Mouse (Mus musculus) granulocyte monocyte progenitor cell, adult 5-6 weeks (primary cell): ENCODE data around the gene Trim62. TPM values are rescaled to one million over a fixed set of nuclear protein-coding genes. Genes with fewer than 3 reads are reported as not detected.

ENCODE experiments used
- ATAC-seq: replicated peaks from 2 replicates; pipeline ENCODE4 v1.8.0; 2016; ENCODE audit warnings: mild to moderate bottlenecking, moderate TSS enrichment, inconsistent platforms; ENCODE audit not compliant: poor library complexity, severe bottlenecking
- total RNA-seq, 2 experiments: library from RNA; stranded (forward) in 1 of 2; stranded (reverse) in 1 of 2; fragments of 200-712, 200-1000 nt in 1 of 2; fragments of >200 nt in 1 of 2; fragmentation: Nextera tagmentation in 1 of 2; gene quantifications; 2 replicates each; pipeline ENCODE4 v1.2.3; 2014 to 2017

The Trim62 gene
- total RNA-seq, 2 experiments from 2014 or later = 0.10 to 2.1 TPM

DNA sequence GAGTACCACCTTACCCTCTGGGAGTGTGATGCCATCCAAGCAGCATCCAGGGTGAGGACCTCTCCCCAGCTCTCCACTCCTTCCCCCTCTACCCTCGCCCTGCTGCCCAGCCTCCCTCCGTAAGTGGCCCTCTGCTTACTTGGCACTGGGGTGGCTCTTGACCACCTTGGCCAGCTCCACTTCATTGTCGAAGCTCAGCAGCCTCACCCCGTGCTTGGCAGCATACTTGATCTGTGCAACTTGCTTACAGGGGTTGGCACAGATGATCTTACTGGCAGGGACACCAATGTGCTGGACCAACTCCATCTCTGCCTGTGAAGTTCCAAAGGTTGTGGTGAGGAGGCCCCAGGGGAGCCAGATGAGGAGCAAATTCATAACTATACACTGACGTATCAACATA, 67.1 kb downstream of the Trim62 start:
- no peak for ATAC-seq

DNA sequence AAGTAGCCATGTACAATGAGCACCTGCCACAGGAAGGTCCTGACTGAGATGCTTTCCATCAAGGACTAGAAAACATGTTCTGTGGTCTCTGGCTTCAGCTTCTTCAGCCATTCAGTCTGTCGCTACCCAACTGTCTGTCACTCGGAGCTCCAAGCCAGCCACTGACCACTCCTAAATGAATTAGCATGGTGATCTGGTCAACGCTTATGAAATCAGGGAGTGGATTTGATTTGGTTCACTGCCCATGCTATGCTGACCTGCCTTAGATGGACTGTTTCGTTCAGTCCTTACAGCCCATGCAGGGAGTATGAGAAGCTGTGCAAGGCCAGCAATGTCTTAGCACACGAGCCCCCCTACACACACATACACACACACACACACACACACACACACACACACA, 70.5 kb downstream of the Trim62 start:
- no peak for ATAC-seq

DNA sequence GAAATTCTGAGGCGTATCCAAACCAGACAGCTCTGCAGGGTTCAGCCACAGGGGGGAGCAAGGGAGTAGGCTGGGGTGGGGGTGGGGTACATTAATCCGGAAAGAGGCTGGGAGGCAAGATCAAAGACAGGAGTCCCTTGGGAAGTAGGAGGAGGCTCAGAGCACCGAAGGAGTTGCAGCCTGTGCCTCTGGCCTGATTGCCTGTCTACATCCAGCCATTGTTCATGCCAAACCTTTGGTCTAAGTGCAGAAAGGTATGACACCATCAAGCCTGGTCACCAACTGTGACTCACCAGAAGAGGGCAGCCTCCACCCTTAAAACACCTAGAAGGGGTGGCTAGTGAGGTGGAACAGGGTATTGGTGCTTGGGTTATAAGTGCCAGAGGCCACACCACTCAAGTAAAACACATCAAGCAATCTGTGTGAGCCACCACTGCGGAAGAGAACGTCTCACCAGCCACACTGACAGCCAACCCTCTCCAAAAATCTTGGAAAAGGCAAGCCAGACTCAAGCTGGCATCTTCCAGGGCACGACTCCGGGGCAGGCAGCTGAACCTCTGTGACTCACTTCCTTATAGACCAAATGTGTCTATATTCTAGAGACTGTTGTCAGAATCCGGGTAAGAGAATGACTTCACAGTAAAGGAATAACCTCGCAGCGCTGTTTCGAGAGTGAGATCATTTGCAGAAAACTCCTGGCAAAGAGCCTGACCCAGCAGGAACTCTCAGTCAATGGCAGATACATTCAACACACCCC, 74.0 kb downstream of the Trim62 start:
- peak; percentile 76 for ATAC-seq

DNA sequence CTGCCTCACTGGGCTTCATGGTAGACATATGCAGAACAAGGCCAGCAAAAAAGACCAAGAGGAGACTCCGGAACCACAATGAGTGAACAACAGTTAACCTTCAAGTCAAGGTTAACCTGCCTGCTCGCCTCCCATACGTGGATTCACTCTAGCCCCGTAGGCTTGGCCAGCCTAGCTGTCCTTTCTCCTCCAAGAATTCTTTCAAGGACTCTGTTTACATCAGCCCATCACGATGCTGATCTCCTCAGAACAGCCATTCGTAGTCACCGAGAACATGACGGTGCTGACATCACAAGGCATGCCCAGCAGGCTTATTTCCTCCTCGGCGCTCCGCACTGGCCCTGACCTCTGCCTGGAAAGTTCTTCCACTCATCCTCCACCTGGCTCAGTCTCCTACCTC, 74.8 kb downstream of the Trim62 start:
- ATAC-seq = no peak

DNA sequence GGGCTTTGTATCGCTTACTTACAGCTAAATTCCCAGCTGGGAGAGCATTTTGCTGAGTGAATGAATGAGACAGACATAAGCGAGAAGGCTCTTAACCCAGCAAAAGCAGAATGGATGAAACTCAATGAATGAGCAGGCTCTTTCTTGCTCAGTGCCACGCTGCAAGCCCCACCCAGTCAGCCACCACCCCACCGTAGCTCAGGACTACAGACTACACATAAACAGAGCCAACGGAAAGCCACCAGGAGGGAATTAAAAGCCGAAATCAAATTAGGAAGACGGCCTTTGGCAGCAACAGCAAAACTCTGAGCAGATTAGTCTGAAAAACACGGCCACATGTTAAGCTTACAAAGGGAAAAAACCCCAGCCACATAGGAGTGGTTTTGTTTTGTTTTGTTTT, 75.5 kb downstream of the Trim62 start:
- no peak for ATAC-seq

DNA sequence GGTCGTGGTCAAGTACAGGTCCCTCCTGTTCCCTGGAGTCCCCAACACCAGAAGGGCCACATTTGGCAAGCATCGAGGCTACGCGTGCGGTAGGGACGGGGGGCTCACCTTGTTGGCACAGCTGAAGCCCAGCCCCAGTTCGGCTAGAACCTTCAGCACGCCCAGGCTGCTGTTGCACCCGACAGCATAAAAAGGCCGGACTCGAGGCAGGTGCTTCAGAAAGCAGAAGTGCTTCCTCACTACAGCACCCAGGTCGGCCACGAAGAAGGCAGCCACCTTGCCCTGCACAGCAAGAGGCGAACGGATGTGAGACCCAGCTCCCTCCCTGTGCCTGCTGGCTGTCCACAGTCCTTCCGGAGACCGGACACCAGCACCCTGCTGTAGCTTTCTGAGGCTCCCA, 76.3 kb downstream of the Trim62 start:
- ATAC-seq = peak; percentile 7; the same call in 1 of the 2 replicates

Other genes with a start within 250 kb of the Trim62 start
- 33.7 and 47.2 TPM in 2 replicates for gene Phc2, start 228.9 kb upstream of the Trim62 start, total RNA-seq (2014; fragmentation: Nextera tagmentation)
- 8.7 and 17.5 TPM in 2 replicates for gene Phc2, start 228.9 kb upstream of the Trim62 start, total RNA-seq (2017)
- not detected in 2 replicates for gene A3galt2, start 128.2 kb upstream of the Trim62 start, total RNA-seq (2014; fragmentation: Nextera tagmentation)
- gene A3galt2, start 128.2 kb upstream of the Trim62 start, total RNA-seq (2017) = 0.04 TPM in 1 of 2 replicates, not detected in the other
- 32.7 and 40.1 TPM in 2 replicates for gene Zfp362, start 77.5 kb upstream of the Trim62 start, total RNA-seq (2014; fragmentation: Nextera tagmentation)
- 3.7 and 4.4 TPM in 2 replicates for gene Zfp362, start 77.5 kb upstream of the Trim62 start, total RNA-seq (2017)
- 3.3 and 9.7 TPM in 2 replicates for gene Azin2, start 78.9 kb downstream of the Trim62 start, total RNA-seq (2014; fragmentation: Nextera tagmentation)
- gene Azin2, start 78.9 kb downstream of the Trim62 start, total RNA-seq (2017) = 0.21 and 0.95 TPM in 2 replicates
- 166 and 176 TPM in 2 replicates for gene Ak2, start 108.4 kb downstream of the Trim62 start, total RNA-seq (2014; fragmentation: Nextera tagmentation)
- gene Ak2, start 108.4 kb downstream of the Trim62 start, total RNA-seq (2017) = 169 and 186 TPM in 2 replicates
- 30.6 and 31.7 TPM in 2 replicates for gene Rnf19b, start 174.7 kb downstream of the Trim62 start, total RNA-seq (2014; fragmentation: Nextera tagmentation)
- 54.3 and 75.1 TPM in 2 replicates for gene Rnf19b, start 174.7 kb downstream of the Trim62 start, total RNA-seq (2017)
- not detected in 2 replicates for gene Tmem54, start 222.0 kb downstream of the Trim62 start, total RNA-seq (2014; fragmentation: Nextera tagmentation)
- not detected in 2 replicates for gene Tmem54, start 222.0 kb downstream of the Trim62 start, total RNA-seq (2017)
- not detected in 2 replicates for gene Hpca, start 238.5 kb downstream of the Trim62 start, total RNA-seq (2014; fragmentation: Nextera tagmentation)
- gene Hpca, start 238.5 kb downstream of the Trim62 start, total RNA-seq (2017) = not detected in 2 replicates